ENCODE assay signal across 19 mouse cellular contexts in genomic region chr19:4228891-4229290, GRCm38 (mm10). TPM values are rescaled to one million over a fixed set of nuclear protein-coding genes. Genes with fewer than 3 reads are reported as not detected.
DNase-seq lines count a peak whose midpoint lies in the region; ATAC-seq and TF ChIP-seq lines count a peak whose summit lies in the region.
"Had no signal": no experiment of that assay in that cellular context is flagged by ENCODE, and none has a peak within 500 bp of the region (broad histone marks: within the 10 kb centered on the region; RNA-seq: fewer than 3 reads in every experiment).

No protein-coding gene starts in this region.

- no peak for TF ChIP-seq EP300 in stomach, postnatal 0 days (optimal IDR thresholded peaks at IDR 0.05)

- H3K4me2 ChIP-seq in liver, embryonic 13.5 days, result no peak overlapping the region
- H3K4me2 ChIP-seq in liver, embryonic 11.5 days, result no peak overlapping the region
- H3K4me2 ChIP-seq in myocyte (ENCODE audit: low read depth), result peak overlapping the region; percentile 88
- peak overlapping the region; percentile 0; the same call in 1 of the 2 replicates for H3K4me2 ChIP-seq in stomach, postnatal 0 days (replicated peaks; ENCODE audit: low read depth)
- H3K4me2 ChIP-seq: embryonic facial prominence, embryonic 12.5 days; forebrain, embryonic 13.5 days; forebrain, embryonic 15.5 days had no signal

- peak; percentile 88 for DNase-seq in heart, adult 11 months
- no peak for DNase-seq in heart, adult 9 months (ENCODE audit: low spot score in 2 of 2)
- no peak for DNase-seq in liver, embryonic 13.5 days
- no peak for DNase-seq in liver, embryonic 11.5 days (ENCODE audit: low spot score)
- no peak for DNase-seq in stomach, postnatal 0 days (ENCODE audit: low spot score)
- no peak for DNase-seq in MN1 (ENCODE audit: low spot score)
- DNase-seq: adrenal gland, adult 8-10 months had no signal

- ATAC-seq in liver, embryonic 13.5 days (ENCODE audit: low read depth), result no peak
- ATAC-seq in liver, embryonic 11.5 days (replicated peaks; ENCODE audit: low FRiP score), result no peak
- no peak for ATAC-seq in stomach, postnatal 0 days (ENCODE audit: low FRiP score, low TSS enrichment)
- ATAC-seq: activated CD4-positive, CD25-positive, alpha-beta regulatory T cell, adult 4 months; forebrain, embryonic 13.5 days; forebrain, embryonic 15.5 days had no signal

- H3K79me2 ChIP-seq in myocyte (ENCODE audit: control insufficient read depth, insufficient read depth), result peaks cover 8% of the 10 kb centered on the region

- TF ChIP-seq POLR2A in myocyte (IDR thresholded peaks at IDR 0.05; ENCODE audit: insufficient read length, low read depth), result no peak

- WGBS in liver, embryonic 13.5 days (ENCODE audit: insufficient replicate concordance), result 71% methylated on average over 4 of the region's 4 CpGs
- WGBS in liver, embryonic 11.5 days, result 76% methylated on average over 4 of the region's 4 CpGs
- 61% methylated on average over 4 of the region's 4 CpGs for WGBS in stomach, postnatal 0 days

- H3ac ChIP-seq in myocyte (ENCODE audit: control insufficient read depth, insufficient read length), result no peak overlapping the region

- H3K4me1 ChIP-seq in liver, embryonic 13.5 days (replicated peaks), result peaks cover 43% of the 10 kb centered on the region
- peaks cover 4% of the 10 kb centered on the region for H3K4me1 ChIP-seq in liver, embryonic 11.5 days (replicated peaks; ENCODE audit: control insufficient read depth, insufficient read depth, low read length)
- peaks cover 3% of the 10 kb centered on the region; the same call in 1 of the 2 replicates for H3K4me1 ChIP-seq in stomach, postnatal 0 days (replicated peaks; ENCODE audit: control insufficient read depth, insufficient read depth)

- no peaks in the 10 kb centered on the region for H3K36me3 ChIP-seq in liver, embryonic 13.5 days
- no peaks in the 10 kb centered on the region for H3K36me3 ChIP-seq in liver, embryonic 11.5 days (ENCODE audit: control insufficient read depth, insufficient read depth, low read length)
- no peaks in the 10 kb centered on the region for H3K36me3 ChIP-seq in myocyte (ENCODE audit: control insufficient read depth, insufficient read depth)
- H3K36me3 ChIP-seq in stomach, postnatal 0 days (ENCODE audit: control insufficient read depth, insufficient read depth, low read length), result no peaks in the 10 kb centered on the region
- H3K36me3 ChIP-seq: embryonic facial prominence, embryonic 10.5 days; embryonic facial prominence, embryonic 12.5 days; forebrain, embryonic 15.5 days had no signal

- 0 out of 2 replicates have a peak overlapping the region, but pooled peaks have one; percentile 5 for H3K9ac ChIP-seq in liver, embryonic 13.5 days
- H3K9ac ChIP-seq in liver, embryonic 11.5 days (ENCODE audit: low read depth, low read length), result no peak overlapping the region
- no peak overlapping the region for H3K9ac ChIP-seq in stomach, postnatal 0 days (ENCODE audit: low read length)
- H3K9ac ChIP-seq: embryonic facial prominence, embryonic 12.5 days; forebrain, embryonic 15.5 days had no signal

- H3K4me3 ChIP-seq in liver, embryonic 13.5 days (replicated peaks), result no peak overlapping the region
- H3K4me3 ChIP-seq in liver, embryonic 11.5 days (ENCODE audit: low read depth, low read length), result no peak overlapping the region
- no peak overlapping the region for H3K4me3 ChIP-seq in myocyte
- H3K4me3 ChIP-seq in stomach, postnatal 0 days (ENCODE audit: low read depth, low read length), result no peak overlapping the region
- H3K4me3 ChIP-seq: embryonic facial prominence, embryonic 10.5 days; embryonic facial prominence, embryonic 12.5 days; forebrain, embryonic 13.5 days; forebrain, embryonic 15.5 days had no signal

- peaks cover 30% of the 10 kb centered on the region for H3K27me3 ChIP-seq in liver, embryonic 13.5 days
- peaks cover 3% of the 10 kb centered on the region; the same call in 1 of the 2 replicates for H3K27me3 ChIP-seq in liver, embryonic 11.5 days (replicated peaks; ENCODE audit: control insufficient read depth, insufficient read depth, low read length)
- no peaks in the 10 kb centered on the region for H3K27me3 ChIP-seq in myocyte (ENCODE audit: control insufficient read depth, insufficient read depth, insufficient read length)
- no peaks in the 10 kb centered on the region for H3K27me3 ChIP-seq in stomach, postnatal 0 days (ENCODE audit: control insufficient read depth, insufficient read depth, low read length)
- H3K27me3 ChIP-seq: Patski had no signal

- TF ChIP-seq CTCF in stomach, postnatal 0 days (IDR thresholded peaks at IDR 0.05; ENCODE audit: low read depth), result no peak

- H3K9me3 ChIP-seq in liver, embryonic 13.5 days (replicated peaks), result no peaks in the 10 kb centered on the region
- no peaks in the 10 kb centered on the region for H3K9me3 ChIP-seq in liver, embryonic 11.5 days (ENCODE audit: control insufficient read depth, low read length)
- H3K9me3 ChIP-seq in stomach, postnatal 0 days (ENCODE audit: control insufficient read depth, low read length), result no peaks in the 10 kb centered on the region
- H3K9me3 ChIP-seq: embryonic facial prominence, embryonic 10.5 days; embryonic facial prominence, embryonic 12.5 days; forebrain, embryonic 13.5 days; forebrain, embryonic 15.5 days; G1E had no signal

- H3K27ac ChIP-seq in liver, embryonic 13.5 days, result no peak overlapping the region
- no peak overlapping the region for H3K27ac ChIP-seq in liver, embryonic 11.5 days (ENCODE audit: low read depth, low read length)
- no peak overlapping the region for H3K27ac ChIP-seq in stomach, postnatal 0 days (replicated peaks)
- H3K27ac ChIP-seq: embryonic facial prominence, embryonic 12.5 days; forebrain, embryonic 13.5 days; forebrain, embryonic 15.5 days had no signal

TF ChIP-seq in myocyte, 11 proteins besides CTCF, POLR2A, EP300 and RAD21:
- TF ChIP-seq REST (IDR thresholded peaks at IDR 0.05; ENCODE audit: insufficient read depth, insufficient read length), result no peak
- no peak for TF ChIP-seq POLR2AphosphoS2 (IDR thresholded peaks at IDR 0.05; ENCODE audit: insufficient read length, low read depth)
- TF ChIP-seq MYOG (IDR thresholded peaks at IDR 0.05; ENCODE audit: control insufficient read depth in 1 of 3, insufficient read depth in 1 of 3, insufficient read length in 2 of 3, low read depth in 2 of 3), result no peak
- TF ChIP-seq E2F4 (IDR thresholded peaks at IDR 0.05; ENCODE audit: insufficient read depth), result no peak
- TF ChIP-seq CEBPB (IDR thresholded peaks at IDR 0.05; ENCODE audit: insufficient read depth, poor library complexity, severe bottlenecking), result no peak
- no peak for TF ChIP-seq MYOD1 (IDR thresholded peaks at IDR 0.05; ENCODE audit: control insufficient read depth in 1 of 3, insufficient read length in 2 of 3, low read depth in 2 of 3)

RNA-seq across cellular contexts. Expression of gene Pold4, which starts 2.8 kb away (rescaled TPM):
- 8.3 and 12.3 TPM in 2 replicates for polyA plus RNA-seq in liver, embryonic 13.5 days (2015; fragmentation: Nextera tagmentation; extraction: Ambion mirVana)
- 22.1 and 24.9 TPM in 2 replicates for polyA plus RNA-seq in liver, embryonic 11.5 days (2014; fragmentation: Nextera tagmentation; extraction: Ambion mirVana)
- 166 TPM for polyA plus RNA-seq in myocyte (2012; fragmentation: generic; extraction: Trizol)
- 42.8 and 45.0 TPM in 2 replicates for polyA plus RNA-seq in stomach, postnatal 0 days (2015; fragmentation: Nextera tagmentation; extraction: Ambion mirVana)

RNA-seq across cellular contexts. Expression of gene AC109138.7, which starts 14.7 kb away (rescaled TPM):
- not detected in 2 replicates for polyA plus RNA-seq in liver, embryonic 13.5 days (2015; fragmentation: Nextera tagmentation; extraction: Ambion mirVana)
- not detected in 2 replicates for polyA plus RNA-seq in liver, embryonic 11.5 days (2014; fragmentation: Nextera tagmentation; extraction: Ambion mirVana)
- polyA plus RNA-seq in myocyte (2012; fragmentation: generic; extraction: Trizol), result not detected
- not detected in 2 replicates for polyA plus RNA-seq in stomach, postnatal 0 days (2015; fragmentation: Nextera tagmentation; extraction: Ambion mirVana)
- polyA plus RNA-seq: activated CD4-positive, CD25-positive, alpha-beta regulatory T cell, adult 4 months; CD4-positive, CD25-positive, alpha-beta regulatory T cell, adult 4 months; cortical plate, adult 2 months; embryonic facial prominence, embryonic 10.5 days; embryonic facial prominence, embryonic 12.5 days; embryonic facial prominence, embryonic 14.5 days; forebrain, embryonic 11.5 days; forebrain, embryonic 13.5 days; forebrain, embryonic 15.5 days had no signal

RNA-seq across cellular contexts. Expression of gene Clcf1, which starts 14.9 kb away (rescaled TPM):
- 0.35 and 0.46 TPM in 2 replicates for polyA plus RNA-seq in liver, embryonic 13.5 days (2015; fragmentation: Nextera tagmentation; extraction: Ambion mirVana)
- polyA plus RNA-seq in liver, embryonic 11.5 days (2014; fragmentation: Nextera tagmentation; extraction: Ambion mirVana), result 1.9 and 2.4 TPM in 2 replicates
- 11.5 TPM for polyA plus RNA-seq in myocyte (2012; fragmentation: generic; extraction: Trizol)
- polyA plus RNA-seq in stomach, postnatal 0 days (2015; fragmentation: Nextera tagmentation; extraction: Ambion mirVana), result 3.2 and 3.6 TPM in 2 replicates
- polyA plus RNA-seq: G1E had no signal

RNA-seq across cellular contexts. Expression of gene Rad9a, which starts 27.4 kb away (rescaled TPM):
- 17.4 and 20.7 TPM in 2 replicates for polyA plus RNA-seq in liver, embryonic 13.5 days (2015; fragmentation: Nextera tagmentation; extraction: Ambion mirVana)
- 35.7 and 38.8 TPM in 2 replicates for polyA plus RNA-seq in liver, embryonic 11.5 days (2014; fragmentation: Nextera tagmentation; extraction: Ambion mirVana)
- 16.7 TPM for polyA plus RNA-seq in myocyte (2012; fragmentation: generic; extraction: Trizol)
- polyA plus RNA-seq in stomach, postnatal 0 days (2015; fragmentation: Nextera tagmentation; extraction: Ambion mirVana), result 11.0 and 11.3 TPM in 2 replicates

RNA-seq across cellular contexts. Expression of gene Ppp1ca, which starts 37.0 kb away (rescaled TPM):
- 517 and 527 TPM in 2 replicates for polyA plus RNA-seq in liver, embryonic 13.5 days (2015; fragmentation: Nextera tagmentation; extraction: Ambion mirVana)
- polyA plus RNA-seq in liver, embryonic 11.5 days (2014; fragmentation: Nextera tagmentation; extraction: Ambion mirVana), result 773 and 809 TPM in 2 replicates
- polyA plus RNA-seq in myocyte (2012; fragmentation: generic; extraction: Trizol), result 702 TPM
- 497 and 506 TPM in 2 replicates for polyA plus RNA-seq in stomach, postnatal 0 days (2015; fragmentation: Nextera tagmentation; extraction: Ambion mirVana)

Comparison
In these comparisons a context has a peak if more than half of its experiments do, and no peak if none do; other contexts are left out.
1. H3K4me2 ChIP-seq: peak in myocyte (single experiment) and stomach, postnatal 0 days (single experiment); none in liver, embryonic 13.5 days (single experiment) and liver, embryonic 11.5 days (single experiment).